Mouse (Mus musculus) mammary gland, adult 2 months (tissue): Measurements from ENCODE around the gene Cand1. TPM values are rescaled to one million over a fixed set of nuclear protein-coding genes. Genes with fewer than 3 reads are reported as not detected.

Experiments
- polyA plus RNA-seq: library from polyadenylated mRNA; depleted of rRNA; stranded (reverse); fragments of >200 nt; gene quantifications from 2 replicates; pipeline ENCODE4 v1.2.3, GENCODE M21; 2012; ENCODE audit warnings: low replicate concordance; rRNA removed

The Cand1 gene
- polyA plus RNA-seq = 20.3 and 47.8 TPM in 2 replicates

DNA sequence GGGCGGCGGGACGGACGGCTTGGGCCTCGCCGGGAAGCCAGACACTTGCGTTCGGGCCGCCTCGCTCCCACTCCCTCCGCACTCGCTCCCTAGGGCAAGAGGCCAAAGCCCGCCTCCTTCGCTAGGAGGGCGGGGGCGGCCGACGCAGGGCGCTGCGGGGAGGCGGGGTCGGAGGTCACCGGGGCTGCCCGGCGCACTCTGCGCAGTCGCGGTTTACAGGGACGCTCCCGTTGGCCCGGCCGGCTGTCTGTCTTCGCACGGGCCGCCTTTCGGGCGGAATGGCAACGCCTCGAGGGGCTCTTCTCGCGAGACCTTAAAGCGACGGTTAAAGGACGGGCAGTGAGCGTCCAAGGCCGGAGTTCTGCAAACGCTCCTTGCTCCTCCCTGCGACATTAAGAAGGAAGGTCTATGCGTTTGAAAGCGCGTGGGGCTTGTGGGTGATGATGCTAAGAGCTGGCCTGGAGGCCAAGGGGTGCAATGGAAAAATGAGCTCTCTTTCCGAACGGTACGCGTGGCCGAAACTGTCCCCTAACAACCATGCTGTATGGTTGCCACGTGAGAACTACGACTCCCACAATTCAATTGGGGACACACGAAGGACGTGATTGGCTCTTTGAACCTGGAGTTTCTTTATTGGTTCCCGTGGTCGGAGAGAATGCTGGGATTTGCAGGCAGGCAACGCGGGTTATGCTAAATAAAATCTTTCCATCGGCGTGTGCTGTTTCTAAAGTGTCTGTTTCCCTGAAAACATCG, at the start of gene Cand1:
TSS of gene Cand1 (minus strand) at position 87 of the 753 bp plus-strand sequence.

Other genes with a start within 250 kb of the Cand1 start
- gene Grip1, start 213.8 kb upstream of the Cand1 start, polyA plus RNA-seq = 0.06 and 0.20 TPM in 2 replicates